Mouse (Mus musculus) erythroblast, embryonic 14.5 days (primary cell): ENCODE measurements around the gene Ids. TPM values are rescaled to one million over a fixed set of nuclear protein-coding genes. Genes with fewer than 3 reads are reported as not detected.
"Not testable (repeated sequence)": the region's sequence is repeated elsewhere in the genome, so short reads cannot be mapped to it uniquely, and the experiment has no call there.

Source experiments
- H3K27me3 ChIP-seq: 2 replicates; pipeline ENCODE4 v1.6.1; 2012; ENCODE audit warnings: inconsistent platforms; ENCODE audit not compliant: control insufficient read depth
- H3K36me3 ChIP-seq: 2 replicates; pipeline ENCODE4 v1.6.1; 2012; ENCODE audit warnings: mild to moderate bottlenecking, inconsistent platforms; ENCODE audit not compliant: control insufficient read depth
- H3K4me1 ChIP-seq: 2 replicates; pipeline ENCODE4 v1.6.1; 2012; ENCODE audit warnings: inconsistent platforms; ENCODE audit not compliant: control insufficient read depth
- H3K4me3 ChIP-seq: replicated peaks from 2 replicates; pipeline ENCODE3; 2012; ENCODE audit warnings: moderate library complexity, mild to moderate bottlenecking, inconsistent platforms
- H3K9me3 ChIP-seq: 2 replicates; pipeline ENCODE4 v1.6.1; 2012; ENCODE audit warnings: low read length, inconsistent platforms, mixed read lengths; ENCODE audit not compliant: control insufficient read depth
- GATA1 ChIP-seq: IDR thresholded peaks from 2 replicates; pipeline ENCODE4 v1.6.1; 2012; ENCODE audit warnings: low read length, inconsistent platforms, mixed read lengths
- TAL1 ChIP-seq: IDR thresholded peaks from 3 replicates; pipeline ENCODE4 v1.6.1; 2012; ENCODE audit warnings: low read length, inconsistent platforms, mixed read lengths
- polyA plus RNA-seq: library from polyadenylated mRNA; stranded (reverse); fragments of >175 nt; gene quantifications from 2 replicates; pipeline ENCODE4 v1.2.3, GENCODE M21; 2012

The Ids gene
- 0.06 and 0.08 TPM in 2 replicates for polyA plus RNA-seq

DNA sequence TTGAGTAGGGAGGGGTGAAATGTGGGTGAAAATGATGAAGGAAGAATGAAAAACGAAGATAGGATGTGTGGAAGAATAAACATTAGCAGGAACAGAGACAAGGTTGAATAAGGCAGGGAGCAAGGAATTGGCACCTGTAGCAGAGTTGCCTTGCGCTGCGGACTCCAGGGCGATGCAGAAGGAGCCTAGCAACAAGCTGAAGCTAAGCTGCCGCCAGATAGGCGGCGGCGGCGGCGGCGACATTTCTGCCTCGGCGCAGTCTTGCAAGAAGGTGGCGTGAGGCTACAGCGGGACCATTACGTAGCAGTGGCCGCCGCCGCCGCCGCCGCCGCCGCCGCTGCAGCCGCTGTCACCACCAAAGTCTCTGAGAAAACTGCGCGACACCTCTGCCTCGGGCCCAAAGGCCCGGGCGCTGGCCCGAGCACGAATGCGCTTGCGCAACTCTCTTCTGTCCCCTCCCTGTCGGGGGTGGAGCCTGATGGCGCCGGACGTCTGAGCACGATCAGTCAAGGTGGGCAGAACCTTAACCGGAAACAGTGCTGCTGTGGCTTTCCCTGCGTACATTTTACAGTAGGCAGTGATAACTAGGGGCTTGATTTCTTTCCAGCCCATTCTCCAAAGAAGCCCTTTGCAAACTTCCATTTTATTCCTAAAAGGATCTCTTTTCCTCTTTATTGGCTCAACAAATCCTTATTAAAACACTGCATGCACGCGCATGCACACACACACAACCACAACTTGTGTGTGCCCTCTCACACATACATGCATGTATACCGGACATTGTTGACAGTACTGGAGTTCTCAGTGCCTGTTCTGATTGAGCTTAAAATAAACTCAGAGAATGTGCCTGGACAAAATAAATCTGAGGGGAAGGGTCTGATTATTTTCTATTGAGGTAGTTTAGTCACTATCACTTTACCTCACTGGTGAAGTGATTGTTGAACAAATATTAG lies at the start of gene Ids:
Gene Ids, minus strand, starts transcription at position 424 of the 953 bp plus-strand sequence.
- H3K9me3 ChIP-seq: no peaks in the 10 kb centered on the region
- no peaks in the 10 kb centered on the region; the same call in 1 of the 2 replicates for H3K27me3 ChIP-seq
- peak within 1 kb of the TSS; percentile 64 for H3K4me3 ChIP-seq
- no peaks in the 10 kb centered on the region for H3K36me3 ChIP-seq
- H3K4me1 ChIP-seq: peaks cover 9% of the 10 kb centered on the region
- TF ChIP-seq GATA1 (no peak), TAL1 (no peak)

DNA sequence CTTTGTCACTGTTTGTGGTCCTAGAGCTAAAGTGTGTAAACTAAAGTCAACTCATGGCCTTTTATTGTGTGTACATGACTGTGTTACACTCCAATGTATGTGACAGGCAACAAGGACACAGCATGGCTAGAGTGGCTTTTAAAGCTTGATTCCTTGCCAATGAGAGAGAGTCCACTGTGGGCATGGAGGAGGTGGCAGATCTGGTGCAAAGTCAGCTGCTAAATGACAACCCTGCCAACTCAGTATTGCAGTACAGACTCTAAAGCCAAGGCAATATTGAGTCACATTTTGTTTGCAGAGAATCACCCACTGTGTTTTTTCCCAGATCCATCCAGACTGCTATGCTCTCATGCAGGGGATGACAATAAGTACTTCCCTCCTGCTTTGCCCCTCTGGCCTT lies 27.8 kb upstream of the Ids start:
- H3K4me3 ChIP-seq, H3K4me1 ChIP-seq, H3K27me3 ChIP-seq, H3K36me3 ChIP-seq, H3K9me3 ChIP-seq: not testable (repeated sequence)

DNA sequence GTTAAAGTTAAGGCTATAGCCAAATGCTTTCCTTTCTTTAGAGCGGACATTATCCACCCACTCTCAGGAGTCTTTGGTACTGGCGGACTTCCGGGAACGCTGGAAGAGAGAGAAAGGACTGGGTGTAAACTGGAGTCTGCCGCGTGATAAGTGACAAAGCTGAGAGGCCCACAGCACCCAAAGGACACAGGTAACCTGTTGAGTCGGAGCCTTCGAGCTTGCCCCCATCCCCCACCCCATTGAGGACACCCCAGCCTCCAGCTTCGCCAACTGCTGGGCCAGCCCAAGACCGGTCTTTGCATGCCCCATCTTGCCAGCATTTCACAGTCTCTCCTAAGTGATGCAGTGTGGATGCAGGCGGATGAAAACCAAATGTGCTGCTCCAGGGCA lies 21.1 kb upstream of the Ids start:
- Histone ChIP-seq H3K4me1 (peaks cover 18% of the 10 kb centered on the region), H3K27me3 (0 out of 2 replicates have a peak, but pooled peaks cover 2% of the 10 kb centered on the region), H3K4me3 (peak overlapping the region; percentile 69), H3K9me3 (no peaks in the 10 kb centered on the region), H3K36me3 (peaks cover 9% of the 10 kb centered on the region)
- no peak for TF ChIP-seq GATA1
- TF ChIP-seq TAL1: no peak

GRCm38 (mm10) chrX:70385276-70385961 lies 20.5 kb upstream of the Ids start, which contains the start of gene 1110012L19Rik:
TSS of gene 1110012L19Rik (plus strand) at chrX:70385877.
- Histone ChIP-seq H3K4me1 (peaks cover 18% of the 10 kb centered on the region), H3K27me3 (0 out of 2 replicates have a peak, but pooled peaks cover 2% of the 10 kb centered on the region), H3K4me3 (peak within 1 kb of the TSS; percentile 69), H3K9me3 (no peaks in the 10 kb centered on the region), H3K36me3 (peaks cover 9% of the 10 kb centered on the region)
- TF ChIP-seq GATA1: no peak
- no peak for TF ChIP-seq TAL1

GRCm38 (mm10) chrX:70384917-70385275 lies 20.0 kb upstream of the Ids start:
- Histone ChIP-seq H3K36me3 (peaks cover 9% of the 10 kb centered on the region), H3K4me3 (peak overlapping the region; percentile 69), H3K9me3 (no peaks in the 10 kb centered on the region), H3K27me3 (0 out of 2 replicates have a peak, but pooled peaks cover 2% of the 10 kb centered on the region), H3K4me1 (peaks cover 18% of the 10 kb centered on the region)
- TF ChIP-seq TAL1 (no peak), GATA1 (no peak)

DNA sequence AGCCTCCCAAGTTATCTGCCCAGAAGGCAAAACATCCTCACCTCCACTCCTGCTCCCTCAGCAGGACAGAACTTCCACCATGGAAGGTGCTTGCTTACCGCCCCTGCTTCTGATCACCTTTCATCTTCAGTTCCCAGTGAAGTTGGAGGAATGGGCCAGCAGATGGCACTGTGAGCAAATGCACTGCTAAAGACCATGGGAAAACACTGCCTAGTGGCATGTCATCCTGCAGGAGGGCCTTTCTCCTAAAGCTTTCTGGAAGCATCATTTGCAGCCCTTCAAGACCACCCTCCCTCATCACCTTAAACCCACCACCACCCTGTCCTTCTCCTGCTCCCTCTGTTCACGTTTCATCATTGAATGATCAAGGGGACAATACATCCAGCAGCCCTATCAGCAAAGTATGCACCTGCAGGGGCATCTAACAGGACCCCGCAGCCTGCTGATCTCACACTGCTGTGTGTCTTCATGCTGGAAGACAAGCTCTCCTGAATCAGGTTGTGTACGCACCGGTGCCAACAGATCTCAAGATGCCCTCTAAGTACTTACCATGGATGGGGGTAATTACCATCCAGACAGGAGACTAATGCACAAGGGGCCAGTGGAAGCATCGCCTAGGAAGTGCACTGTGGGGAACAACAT lies 9.7 kb upstream of the Ids start:
- H3K9me3 ChIP-seq, H3K27me3 ChIP-seq, H3K36me3 ChIP-seq, H3K4me3 ChIP-seq, H3K4me1 ChIP-seq: not testable (repeated sequence)

DNA sequence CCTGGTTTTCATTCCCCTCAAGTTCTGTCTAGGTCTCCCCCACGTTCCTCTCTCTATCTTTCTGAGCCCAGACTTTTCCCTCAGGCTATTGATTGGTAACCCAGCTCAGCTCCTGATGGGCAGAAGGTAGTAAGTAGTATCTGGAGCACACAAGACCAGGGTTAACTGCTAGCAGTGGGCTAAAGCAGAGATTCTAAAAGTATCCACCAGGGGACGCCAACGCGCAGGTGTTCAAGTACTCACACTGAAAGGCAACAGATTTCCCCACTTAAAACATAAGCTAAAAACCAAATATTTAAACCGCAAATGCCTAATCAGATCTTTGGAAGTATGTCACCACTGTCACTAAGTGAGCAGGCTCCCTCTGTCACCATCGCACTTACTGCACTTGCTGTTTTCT lies 4.9 kb upstream of the Ids start:
- H3K9me3 ChIP-seq, H3K4me3 ChIP-seq, H3K4me1 ChIP-seq, H3K36me3 ChIP-seq, H3K27me3 ChIP-seq: not testable (repeated sequence)

DNA sequence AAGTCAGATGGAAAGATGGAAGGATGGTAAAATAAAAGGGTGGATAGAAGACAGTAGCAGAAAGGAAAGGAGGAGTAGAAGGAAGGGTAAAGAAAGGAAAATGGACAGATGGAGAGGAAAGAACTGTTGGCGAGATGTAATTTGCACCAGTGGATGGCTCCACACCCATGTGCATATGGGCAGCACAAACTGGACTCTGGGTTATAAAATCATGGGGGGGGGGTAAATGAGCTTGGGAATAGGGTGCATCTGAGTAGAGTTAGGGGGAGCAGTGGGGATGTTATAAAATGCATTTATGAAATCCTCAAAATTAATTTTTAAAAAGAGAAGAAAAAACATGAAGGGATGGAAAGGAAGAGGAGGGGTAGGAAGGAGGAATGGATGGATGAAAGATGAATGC lies 682 bp downstream of the Ids start:
- Histone ChIP-seq H3K4me1 (peaks cover 9% of the 10 kb centered on the region), H3K36me3 (no peaks in the 10 kb centered on the region), H3K27me3 (no peaks in the 10 kb centered on the region; the same call in 1 of the 2 replicates), H3K9me3 (no peaks in the 10 kb centered on the region), H3K4me3 (peak overlapping the region; percentile 64)
- no peak for TF ChIP-seq GATA1
- TF ChIP-seq TAL1: no peak

- Histone ChIP-seq H3K4me1 (peaks cover 9% of the 10 kb centered on the region), H3K27me3 (no peaks in the 10 kb centered on the region; the same call in 1 of the 2 replicates), H3K9me3 (no peaks in the 10 kb centered on the region), H3K4me3 (no peak overlapping the region), H3K36me3 (no peaks in the 10 kb centered on the region)
- TF ChIP-seq GATA1: no peak
- TF ChIP-seq TAL1: no peak
These were observed 1.4 kb downstream of the Ids start for GRCm38 (mm10) chrX:70363446-70363845.
